Mouse (Mus musculus): ENCODE data around the gene Dock11.
A peak's percentile ranks its signal among the peaks of the same experiment; 100 is the strongest.

Gene Dock11

GRCm38 (mm10) chrX:35888087-35888895 is at the start of gene Dock11:
Dock11 (plus strand) TSS chrX:35888832.
- DNase-seq (ENCODE audit: low read depth, low spot score): peak; percentile 77

DNA sequence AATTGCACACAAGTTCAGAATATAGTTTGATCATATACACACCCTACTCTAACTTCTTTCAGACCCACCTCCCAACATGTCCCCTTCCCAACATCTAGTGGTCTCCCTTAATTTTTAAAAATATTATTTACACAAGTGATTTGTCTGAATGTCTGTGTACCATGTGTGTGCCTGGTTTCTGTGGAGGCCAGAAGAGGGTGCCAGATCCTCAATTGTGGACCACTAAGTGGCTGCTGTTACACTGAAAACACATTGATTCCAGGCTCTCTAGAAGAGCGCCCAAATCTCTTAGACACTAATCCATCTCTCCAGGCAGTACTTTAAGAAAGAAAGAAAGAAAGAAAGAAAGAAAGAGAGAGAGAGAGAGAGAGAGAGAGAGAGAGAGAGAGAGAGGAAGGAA is 8.9 kb upstream of the Dock11 start:
- DNase-seq (ENCODE audit: low read depth, low spot score): no peak

GRCm38 (mm10) chrX:35888945-35889799 is 540 bp downstream of the Dock11 start:
- DNase-seq (ENCODE audit: low read depth, low spot score): peak; percentile 57

DNA sequence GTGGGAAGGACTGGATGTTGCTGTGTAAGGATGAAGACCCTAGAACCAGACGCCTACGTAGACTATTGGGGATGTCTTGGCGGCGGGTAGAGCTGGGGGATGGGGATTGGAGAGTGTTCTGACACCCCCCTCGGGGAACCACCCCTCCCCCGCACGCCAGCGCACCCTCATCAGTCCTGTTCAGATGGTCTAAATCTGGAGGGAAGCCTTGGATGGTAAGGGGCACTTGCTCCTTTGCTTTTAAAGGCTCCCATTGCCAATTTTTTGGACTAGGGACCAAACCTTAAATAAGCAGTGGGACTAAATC is 1.1 kb downstream of the Dock11 start:
- no peak for DNase-seq (ENCODE audit: low read depth, low spot score)

DNA sequence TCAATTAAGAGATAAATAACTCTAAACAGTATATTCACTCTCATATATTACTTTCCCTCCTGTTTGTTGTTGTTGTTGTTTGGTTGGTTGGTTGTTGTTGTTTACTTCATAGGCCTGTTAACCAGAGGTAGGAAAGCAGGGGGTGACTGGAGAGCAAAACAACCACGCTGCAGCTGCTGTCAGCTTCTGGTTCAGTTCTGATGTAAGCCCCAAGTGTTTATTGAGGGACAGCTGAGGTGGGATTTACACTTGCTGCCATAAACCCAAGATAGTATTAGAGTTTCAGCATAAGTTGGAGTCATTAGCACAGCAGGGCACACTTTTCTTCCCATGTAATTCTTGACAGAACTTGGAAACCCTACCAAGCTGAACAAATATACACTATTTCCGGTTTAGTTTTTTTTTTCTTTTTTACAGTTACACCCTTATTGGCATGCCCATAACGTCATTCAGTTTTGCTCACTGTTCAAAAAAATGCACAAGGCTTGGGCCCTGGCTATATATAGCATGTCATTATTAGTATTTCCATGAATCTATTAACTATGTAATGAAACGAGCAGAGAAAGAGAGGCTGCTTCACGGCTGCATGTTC is 3.0 kb downstream of the Dock11 start:
- no peak for DNase-seq (ENCODE audit: low read depth, low spot score)

GRCm38 (mm10) chrX:35892377-35892776 is 3.7 kb downstream of the Dock11 start:
- no peak for DNase-seq (ENCODE audit: low read depth, low spot score)

GRCm38 (mm10) chrX:35897648-35898500 is 9.2 kb downstream of the Dock11 start:
- DNase-seq (ENCODE audit: low read depth, low spot score): peak; percentile 74

DNA sequence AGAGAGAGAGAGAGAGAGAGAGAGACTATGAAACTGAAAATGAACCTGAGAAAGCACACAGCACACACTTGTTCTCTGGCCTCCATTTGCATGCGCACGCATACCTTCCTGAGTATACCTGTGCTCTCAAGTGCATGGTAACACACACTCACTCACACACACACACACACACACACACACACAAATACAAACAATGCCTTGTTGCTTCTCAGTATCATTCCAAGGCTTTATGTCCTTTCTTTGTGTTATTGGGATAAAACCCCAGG is 9.8 kb downstream of the Dock11 start:
- DNase-seq (ENCODE audit: low read depth, low spot score): no peak

DNA sequence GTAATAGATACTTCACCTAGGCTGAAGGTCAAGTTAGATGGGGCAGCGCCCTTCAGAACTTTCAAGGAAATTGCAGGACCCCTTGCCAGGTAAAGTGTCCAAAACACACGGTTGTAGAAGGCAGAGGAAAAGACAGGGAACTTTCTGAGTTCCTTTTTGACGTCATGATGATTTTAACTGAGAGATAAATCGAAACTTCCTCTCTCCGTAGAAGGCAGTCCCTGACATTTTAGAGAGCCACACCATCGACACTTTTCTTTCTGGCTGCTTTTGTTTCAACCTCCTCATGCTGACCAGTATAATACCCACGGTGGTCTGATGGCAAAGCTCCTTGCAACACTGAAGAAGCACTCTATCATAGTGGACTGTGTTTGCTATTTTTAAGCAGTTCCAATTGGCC is 15.7 kb downstream of the Dock11 start:
- DNase-seq (ENCODE audit: low read depth, low spot score): no peak

DNA sequence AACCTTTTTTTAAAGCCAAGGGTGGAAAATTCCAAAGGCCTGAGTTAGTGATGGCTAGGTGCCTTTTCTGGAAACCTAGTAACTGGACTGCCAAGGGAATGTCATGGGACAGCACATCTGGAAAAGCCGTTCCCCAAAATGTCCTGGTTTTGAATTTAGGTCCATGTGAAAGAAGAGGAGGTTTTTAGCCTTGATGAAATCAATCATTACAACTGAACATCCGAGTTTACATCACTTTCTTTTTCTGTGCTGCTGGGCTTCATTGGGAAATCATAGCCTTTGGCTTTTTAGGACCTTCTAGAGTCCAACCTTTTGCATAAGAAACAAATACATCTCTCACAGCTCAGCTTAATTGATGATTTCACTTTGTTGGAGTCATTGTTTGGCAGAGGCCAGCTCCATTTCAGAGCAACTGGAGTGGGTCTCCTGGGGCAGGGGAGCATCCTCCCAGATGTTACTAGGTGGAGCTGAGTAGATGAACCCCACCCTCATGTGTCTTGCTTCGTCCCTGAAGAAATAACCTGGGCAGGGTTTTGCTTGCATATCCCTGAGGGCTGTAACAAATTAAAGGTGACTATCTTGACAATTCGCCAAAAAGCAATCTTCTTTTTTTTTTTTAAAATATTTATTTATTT is 18.2 kb downstream of the Dock11 start:
- no peak for DNase-seq (ENCODE audit: low read depth, low spot score)

DNA sequence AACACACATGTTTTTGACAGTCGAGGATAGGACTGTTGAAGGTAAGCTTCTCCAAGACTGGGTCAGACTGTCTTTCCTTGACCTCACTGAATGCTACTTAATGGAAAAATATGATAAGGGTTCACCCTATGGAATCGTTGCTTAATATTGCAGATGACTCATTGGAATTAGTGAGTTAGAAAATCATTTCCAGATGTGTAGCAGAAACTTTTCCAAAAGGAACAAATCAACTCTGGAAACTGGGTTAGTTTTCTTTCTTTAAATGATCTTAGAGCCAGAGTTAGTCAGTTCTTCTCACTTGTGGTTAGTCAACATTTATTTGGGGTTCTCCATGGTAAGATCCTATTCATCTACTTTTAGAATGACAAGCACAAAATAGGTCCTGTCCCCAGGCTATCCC is 30.9 kb downstream of the Dock11 start:
- no peak for DNase-seq (ENCODE audit: low read depth, low spot score)

GRCm38 (mm10) chrX:35920096-35920607 is 31.5 kb downstream of the Dock11 start:
- no peak for DNase-seq (ENCODE audit: low read depth, low spot score)

GRCm38 (mm10) chrX:35921922-35922321 is 33.3 kb downstream of the Dock11 start:
- DNase-seq (ENCODE audit: low read depth, low spot score): no peak

DNA sequence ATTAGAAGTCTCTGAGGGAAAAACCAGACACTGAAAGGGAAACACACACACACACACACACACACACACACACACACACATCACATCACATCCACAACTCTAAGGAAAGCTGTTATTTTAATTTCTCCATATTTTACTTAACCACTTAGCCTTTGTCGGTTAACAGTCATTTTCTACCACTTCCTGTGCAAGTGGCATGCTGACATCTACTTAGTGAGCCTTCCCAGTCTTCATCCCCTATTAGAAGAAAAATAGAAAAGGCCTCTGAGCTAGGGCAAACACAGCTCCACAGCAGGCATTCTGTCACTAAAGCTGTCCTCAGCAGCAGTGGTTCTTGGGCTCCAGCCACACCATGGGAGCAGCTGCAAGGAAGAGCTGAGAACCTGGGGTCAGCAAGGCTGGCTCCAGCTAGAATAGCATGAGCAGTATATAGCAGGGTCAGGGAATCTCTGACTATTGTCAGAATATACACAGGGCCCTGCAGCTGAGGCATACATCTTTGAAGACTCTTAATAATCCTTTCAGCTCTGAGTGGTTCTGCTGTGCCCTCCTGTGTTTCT is 36.2 kb downstream of the Dock11 start:
- no peak for DNase-seq (ENCODE audit: low read depth, low spot score)

- DNase-seq (ENCODE audit: low read depth, low spot score): peak; percentile 76
Observed at GRCm38 (mm10) chrX:35930094-35930933, 41.7 kb downstream of the Dock11 start.

- no peak for DNase-seq (ENCODE audit: low read depth, low spot score)
Observed at GRCm38 (mm10) chrX:35930934-35931406, 42.3 kb downstream of the Dock11 start.

DNA sequence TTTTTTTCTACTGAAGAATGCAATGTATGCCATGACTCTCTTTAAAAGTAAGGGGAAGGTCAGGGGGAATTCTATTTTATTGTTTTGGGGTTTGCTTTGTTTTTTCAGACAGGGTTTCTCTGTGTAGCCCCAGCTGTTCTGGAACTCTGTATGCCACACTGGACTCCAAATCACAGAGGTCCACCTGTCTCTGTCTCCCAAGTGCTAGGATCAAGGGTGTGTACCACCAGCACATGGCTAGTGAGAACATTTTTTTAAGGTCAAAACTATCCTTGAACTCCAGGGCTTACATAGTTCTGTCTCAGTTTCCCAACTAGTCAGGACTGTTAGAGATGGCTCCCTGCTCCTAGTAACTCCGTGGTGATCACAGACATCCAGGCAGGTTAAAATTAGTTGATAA is 43.3 kb downstream of the Dock11 start:
- DNase-seq (ENCODE audit: low read depth, low spot score): no peak

- DNase-seq (ENCODE audit: low read depth, low spot score): no peak
Observed at GRCm38 (mm10) chrX:35932952-35933351, 44.3 kb downstream of the Dock11 start.

GRCm38 (mm10) chrX:35938112-35938511 is 49.5 kb downstream of the Dock11 start:
- no peak for DNase-seq (ENCODE audit: low read depth, low spot score)

- DNase-seq (ENCODE audit: low read depth, low spot score): no peak
Observed at GRCm38 (mm10) chrX:35946394-35946793, 57.8 kb downstream of the Dock11 start.
